Mouse (Mus musculus): ENCODE data around the gene Hist1h4c. TPM values are rescaled to one million over a fixed set of nuclear protein-coding genes. Genes with fewer than 3 reads are reported as not detected.
"Not testable (repeated sequence)": the region's sequence is repeated elsewhere in the genome, so short reads cannot be mapped to it uniquely, and the experiment has no call there.

Gene Hist1h4c
- polyA plus RNA-seq, 1 experiment from 2014 or later: 11.6 TPM

- peaks cover 28% of the 10 kb centered on the region for H3K4me1 ChIP-seq
- not testable (repeated sequence) for H3K4me2 ChIP-seq; H3K4me3 ChIP-seq; H3K27me3 ChIP-seq (replicated peaks); H3K27ac ChIP-seq; H3K9ac ChIP-seq; ATAC-seq; H3K36me3 ChIP-seq; H3K9me3 ChIP-seq (replicated peaks)
- 74% methylated on average over 2 of the region's 2 CpGs for WGBS (ENCODE audit: insufficient replicate concordance)
Measured at GRCm38 (mm10) chr13:23702801-23703200, 4.5 kb upstream of the Hist1h4c start.

- Histone ChIP-seq H3K4me2 (no peak overlapping the region), H3K36me3 (no peaks in the 10 kb centered on the region), H3K27ac (no peak overlapping the region), H3K27me3 (replicated peaks) (0 out of 2 replicates have a peak, but pooled peaks cover 4% of the 10 kb centered on the region), H3K4me3 (no peak overlapping the region), H3K4me1 (peaks cover 31% of the 10 kb centered on the region), H3K9me3 (replicated peaks) (no peaks in the 10 kb centered on the region), H3K9ac (no peak overlapping the region)
- WGBS (ENCODE audit: insufficient replicate concordance): 56% methylated on average over 4 of the region's 4 CpGs
- ATAC-seq: no peak
Measured at GRCm38 (mm10) chr13:23702220-23702619, 4.0 kb upstream of the Hist1h4c start.

GRCm38 (mm10) chr13:23700786-23701520, 2.7 kb upstream of the Hist1h4c start:
- ATAC-seq: peak; percentile 30
- Histone ChIP-seq H3K9me3 (replicated peaks) (no peaks in the 10 kb centered on the region), H3K27me3 (replicated peaks) (no peaks in the 10 kb centered on the region), H3K27ac (peak overlapping the region; percentile 61), H3K9ac (peak overlapping the region; percentile 41), H3K4me2 (peak overlapping the region; percentile 39), H3K4me1 (peaks cover 41% of the 10 kb centered on the region), H3K4me3 (no peak overlapping the region), H3K36me3 (no peaks in the 10 kb centered on the region)
- 12% methylated on average over 8 of the region's 8 CpGs for WGBS (ENCODE audit: insufficient replicate concordance)

GRCm38 (mm10) chr13:23699767-23700166, 1.5 kb upstream of the Hist1h4c start:
- no peak for ATAC-seq
- no peak overlapping the region for H3K4me3 ChIP-seq
- no peak overlapping the region for H3K27ac ChIP-seq
- H3K9ac ChIP-seq: peak overlapping the region; percentile 8; the same call in 1 of the 2 replicates
- no peak overlapping the region for H3K4me2 ChIP-seq
- 57% methylated on average over 3 of the region's 3 CpGs for WGBS (ENCODE audit: insufficient replicate concordance)
- H3K9me3 ChIP-seq (replicated peaks): no peaks in the 10 kb centered on the region
- no peaks in the 10 kb centered on the region for H3K36me3 ChIP-seq
- H3K27me3 ChIP-seq (replicated peaks): no peaks in the 10 kb centered on the region
- H3K4me1 ChIP-seq: peaks cover 48% of the 10 kb centered on the region

GRCm38 (mm10) chr13:23698996-23699395, 742 bp upstream of the Hist1h4c start:
- Histone ChIP-seq H3K9ac (peak overlapping the region; percentile 58), H3K9me3 (replicated peaks) (no peaks in the 10 kb centered on the region), H3K36me3 (no peaks in the 10 kb centered on the region), H3K4me2 (peak overlapping the region; percentile 65), H3K4me1 (peaks cover 48% of the 10 kb centered on the region), H3K27ac (peak overlapping the region; percentile 100), H3K27me3 (replicated peaks) (no peaks in the 10 kb centered on the region), H3K4me3 (peak overlapping the region; percentile 54; the same call in 1 of the 2 replicates)
- no peak for ATAC-seq
- WGBS (ENCODE audit: insufficient replicate concordance): 70% methylated on average over 6 of the region's 6 CpGs

- peak overlapping the region; percentile 79 for H3K9ac ChIP-seq
- no peaks in the 10 kb centered on the region for H3K9me3 ChIP-seq (replicated peaks)
- no peaks in the 10 kb centered on the region for H3K27me3 ChIP-seq (replicated peaks)
- peak overlapping the region; percentile 54 for H3K4me3 ChIP-seq
- H3K27ac ChIP-seq: peak overlapping the region; percentile 100
- peak overlapping the region; percentile 65 for H3K4me2 ChIP-seq
- no peaks in the 10 kb centered on the region for H3K36me3 ChIP-seq
- 1% methylated on average over 29 of the region's 32 CpGs for WGBS (ENCODE audit: insufficient replicate concordance)
- H3K4me1 ChIP-seq: peaks cover 43% of the 10 kb centered on the region
- peak; percentile 74 for ATAC-seq
Measured at GRCm38 (mm10) chr13:23697491-23698299, 559 bp downstream of the Hist1h4c start.

- Histone ChIP-seq H3K27me3 (replicated peaks) (no peaks in the 10 kb centered on the region), H3K4me2 (peak overlapping the region; percentile 65), H3K4me1 (peaks cover 40% of the 10 kb centered on the region), H3K4me3 (peak overlapping the region; percentile 14), H3K27ac (peak overlapping the region; percentile 100), H3K9ac (peak overlapping the region; percentile 79), H3K9me3 (replicated peaks) (no peaks in the 10 kb centered on the region), H3K36me3 (no peaks in the 10 kb centered on the region)
- WGBS (ENCODE audit: insufficient replicate concordance): 26% methylated on average over 15 of the region's 15 CpGs
- no peak for ATAC-seq
Measured at GRCm38 (mm10) chr13:23696061-23696474, 2.2 kb downstream of the Hist1h4c start.

- peak within 1 kb of the TSS; percentile 14 for H3K4me3 ChIP-seq
- H3K9ac ChIP-seq: peak within 1 kb of the TSS; percentile 79
- peak within 1 kb of the TSS; percentile 100 for H3K27ac ChIP-seq
- no peak for ATAC-seq
- WGBS (ENCODE audit: insufficient replicate concordance): 52% methylated on average over 13 of the region's 13 CpGs
- peaks cover 3% of the 10 kb centered on the region; the same call in 1 of the 2 replicates for H3K36me3 ChIP-seq
- peaks cover 40% of the 10 kb centered on the region for H3K4me1 ChIP-seq
- H3K9me3 ChIP-seq (replicated peaks): no peaks in the 10 kb centered on the region
- H3K27me3 ChIP-seq (replicated peaks): no peaks in the 10 kb centered on the region
- peak within 1 kb of the TSS; percentile 65 for H3K4me2 ChIP-seq
Measured at GRCm38 (mm10) chr13:23695514-23695913, 2.7 kb downstream of the Hist1h4c start, which contains the start of gene Hist1h1t. Hist1h1t (plus strand) TSS chr13:23695814.

GRCm38 (mm10) chr13:23694956-23695355, 3.3 kb downstream of the Hist1h4c start:
- H3K4me3 ChIP-seq: no peak overlapping the region
- WGBS (ENCODE audit: insufficient replicate concordance): 81% methylated on average over 9 of the region's 9 CpGs
- H3K4me2 ChIP-seq: 0 out of 2 replicates have a peak overlapping the region, but pooled peaks have one; percentile 65
- no peaks in the 10 kb centered on the region for H3K9me3 ChIP-seq (replicated peaks)
- peaks cover 40% of the 10 kb centered on the region for H3K4me1 ChIP-seq
- no peaks in the 10 kb centered on the region for H3K27me3 ChIP-seq (replicated peaks)
- ATAC-seq: no peak
- no peak overlapping the region for H3K27ac ChIP-seq
- H3K9ac ChIP-seq: no peak overlapping the region
- H3K36me3 ChIP-seq: peaks cover 4% of the 10 kb centered on the region; the same call in 1 of the 2 replicates

GRCm38 (mm10) chr13:23693856-23694440, 4.3 kb downstream of the Hist1h4c start:
- H3K9me3 ChIP-seq (replicated peaks): no peaks in the 10 kb centered on the region
- H3K27ac ChIP-seq: 0 out of 2 replicates have a peak overlapping the region, but pooled peaks have one; percentile 8
- WGBS (ENCODE audit: insufficient replicate concordance): 79% methylated on average over 6 of the region's 6 CpGs
- no peak overlapping the region for H3K4me2 ChIP-seq
- no peak overlapping the region for H3K4me3 ChIP-seq
- H3K36me3 ChIP-seq: peaks cover 4% of the 10 kb centered on the region; the same call in 1 of the 2 replicates
- H3K4me1 ChIP-seq: peaks cover 44% of the 10 kb centered on the region
- H3K9ac ChIP-seq: no peak overlapping the region
- H3K27me3 ChIP-seq (replicated peaks): no peaks in the 10 kb centered on the region
- ATAC-seq: no peak

- Histone ChIP-seq H3K9me3 (replicated peaks) (no peaks in the 10 kb centered on the region), H3K4me2 (no peak overlapping the region), H3K27me3 (replicated peaks) (no peaks in the 10 kb centered on the region), H3K36me3 (peaks cover 4% of the 10 kb centered on the region; the same call in 1 of the 2 replicates), H3K4me1 (peaks cover 45% of the 10 kb centered on the region), H3K27ac (no peak overlapping the region), H3K9ac (peak overlapping the region; percentile 1; the same call in 1 of the 2 replicates), H3K4me3 (no peak overlapping the region)
- no peak for ATAC-seq
- WGBS (ENCODE audit: insufficient replicate concordance): 19% methylated on average over 2 of the region's 2 CpGs
Measured at GRCm38 (mm10) chr13:23689459-23689858, 8.8 kb downstream of the Hist1h4c start.
